Mouse (Mus musculus): ENCODE data around the gene Smim17. TPM values are rescaled to one million over a fixed set of nuclear protein-coding genes. Genes with fewer than 3 reads are reported as not detected.

Gene Smim17
- total RNA-seq, 1 experiment from 2014 or later, result not detected

Other genes starting within 250 kb of the Smim17 start
- 26.8 and 31.2 TPM in 2 replicates for gene Zfp787, start 242.7 kb upstream of the Smim17 start, total RNA-seq (2017)
- 12.8 and 12.9 TPM in 2 replicates for gene Zfp444, start 226.5 kb upstream of the Smim17 start, total RNA-seq (2017)
- gene Galp, start 201.6 kb upstream of the Smim17 start, total RNA-seq (2017), result not detected in 2 replicates
- not detected in 2 replicates for gene Zscan5b, start 176.4 kb upstream of the Smim17 start, total RNA-seq (2017)
- not detected in 2 replicates for gene Epp13, start 146.0 kb upstream of the Smim17 start, total RNA-seq (2017)
- 6.8 and 15.9 TPM in 2 replicates for gene Zfp667, start 112.1 kb upstream of the Smim17 start, total RNA-seq (2017)
- gene Zfp583, start 67.4 kb upstream of the Smim17 start, total RNA-seq (2017), result 4.4 and 5.0 TPM in 2 replicates
- gene Gm3854, start 55.0 kb upstream of the Smim17 start, total RNA-seq (2017), result 1.8 TPM in 2 replicates
- 6.7 and 11.2 TPM in 2 replicates for gene Zfp78, start 35.4 kb upstream of the Smim17 start, total RNA-seq (2017)
- gene Zfp28, start 15.4 kb upstream of the Smim17 start, total RNA-seq (2017), result 7.3 and 7.4 TPM in 2 replicates
- gene Gm20715, start 11.6 kb downstream of the Smim17 start, total RNA-seq (2017), result not detected in 2 replicates
- gene Olfr1344, start 40.0 kb downstream of the Smim17 start, total RNA-seq (2017), result not detected in 2 replicates
- not detected in 2 replicates for gene Olfr1336, start 57.5 kb downstream of the Smim17 start, total RNA-seq (2017)
- not detected in 2 replicates for gene Olfr1346, start 68.4 kb downstream of the Smim17 start, total RNA-seq (2017)
- not detected in 2 replicates for gene Olfr5, start 88.2 kb downstream of the Smim17 start, total RNA-seq (2017)
- not detected in 2 replicates for gene Olfr1347, start 101.0 kb downstream of the Smim17 start, total RNA-seq (2017)
- not detected in 2 replicates for gene Olfr1348, start 110.0 kb downstream of the Smim17 start, total RNA-seq (2017)
- gene Olfr1349, start 124.2 kb downstream of the Smim17 start, total RNA-seq (2017), result not detected in 2 replicates
- not detected in 2 replicates for gene Olfr1350, start 166.1 kb downstream of the Smim17 start, total RNA-seq (2017)